Mouse (Mus musculus) brain, embryonic 14.5 days (tissue): ENCODE results near the gene Arel1.

Experiments used
- CTCF ChIP-seq: fragments of 200-500 bp; IDR thresholded peaks from 2 replicates; pipeline ENCODE4 v1.5.1; 2012; ENCODE audit warnings: inconsistent platforms, mild to moderate bottlenecking, moderate library complexity, borderline replicate concordance; ENCODE audit not compliant: insufficient read depth, insufficient read length; ENCODE audit errors: extremely low read depth
- POLR2A ChIP-seq: fragments of 200-500 bp; IDR thresholded peaks from 2 replicates; pipeline ENCODE4 v1.6.1; 2012; ENCODE audit warnings: mild to moderate bottlenecking, inconsistent platforms, borderline replicate concordance; ENCODE audit not compliant: poor library complexity, insufficient read depth, insufficient read length, severe bottlenecking; ENCODE audit errors: extremely low read depth

- no peak for TF ChIP-seq POLR2A
- TF ChIP-seq CTCF, result no peak
Observed at GRCm38 (mm10) chr12:84944150-84944812, 26.4 kb downstream of the Arel1 start.
